Mouse (Mus musculus): ENCODE measurements around the gene Adgrg3. TPM values are rescaled to one million over a fixed set of nuclear protein-coding genes. Genes with fewer than 3 reads are reported as not detected.

Adgrg3 gene
- polyA plus RNA-seq, 1 experiment from 2014 or later, result 0.44 TPM

GRCm38 (mm10) chr8:95067582-95067981 lies 50.1 kb downstream of the Adgrg3 start:
- H3K36me3 ChIP-seq (ENCODE audit: inconsistent target), result no peaks in the 10 kb centered on the region
- no peak overlapping the region for H3K27ac ChIP-seq
- no peak overlapping the region for H3K4me3 ChIP-seq (ENCODE audit: inconsistent target)
- no peaks in the 10 kb centered on the region for H3K79me2 ChIP-seq (ENCODE audit: inconsistent target)
- 56% methylated on average over 3 of the region's 3 CpGs for WGBS (ENCODE audit: missing documents)

GRCm38 (mm10) chr8:95075504-95075903 lies 58.0 kb downstream of the Adgrg3 start:
- no peaks in the 10 kb centered on the region for H3K79me2 ChIP-seq (ENCODE audit: inconsistent target)
- no peaks in the 10 kb centered on the region for H3K36me3 ChIP-seq (ENCODE audit: inconsistent target)
- H3K4me3 ChIP-seq (ENCODE audit: inconsistent target), result no peak overlapping the region
- 86% methylated on average over 3 of the region's 3 CpGs for WGBS (ENCODE audit: missing documents)
- no peak overlapping the region for H3K27ac ChIP-seq

DNA sequence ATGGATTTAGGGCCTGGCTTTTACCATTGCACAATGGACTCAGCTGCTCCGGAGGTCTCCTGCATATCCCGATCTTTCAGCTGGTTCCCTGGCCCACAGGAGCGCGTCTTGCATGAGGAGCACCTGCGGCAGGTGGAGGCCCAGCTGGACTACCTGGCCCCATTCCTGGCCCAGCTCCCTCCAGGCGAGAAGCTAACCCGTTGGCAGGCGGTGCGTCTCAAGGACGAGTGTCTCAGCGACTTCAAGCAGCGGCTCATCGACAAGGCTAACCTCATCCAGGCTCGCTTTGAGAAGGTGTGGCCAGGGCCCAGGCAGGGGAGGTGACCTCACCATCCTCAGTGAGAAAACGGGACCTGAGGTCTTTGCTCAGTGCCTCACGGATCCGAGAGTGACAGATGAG lies 58.7 kb downstream of the Adgrg3 start:
- 84% methylated on average over 15 of the region's 17 CpGs for WGBS (ENCODE audit: missing documents)

GRCm38 (mm10) chr8:95078055-95078454 lies 60.6 kb downstream of the Adgrg3 start:
- 89% methylated on average over 3 of the region's 3 CpGs for WGBS (ENCODE audit: missing documents)
- Histone ChIP-seq H3K36me3 (ENCODE audit: inconsistent target) (no peaks in the 10 kb centered on the region), H3K4me3 (ENCODE audit: inconsistent target) (no peak overlapping the region), H3K79me2 (ENCODE audit: inconsistent target) (no peaks in the 10 kb centered on the region), H3K27ac (no peak overlapping the region)

More for the DNA sequence above, 58.7 kb downstream of the Adgrg3 start:
- no peaks in the 10 kb centered on the region for H3K36me3 ChIP-seq (ENCODE audit: inconsistent target)
- no peak overlapping the region for H3K4me3 ChIP-seq (ENCODE audit: inconsistent target)
- no peak overlapping the region for H3K27ac ChIP-seq
- no peaks in the 10 kb centered on the region for H3K79me2 ChIP-seq (ENCODE audit: inconsistent target)

- H3K79me2 ChIP-seq (ENCODE audit: inconsistent target), result no peaks in the 10 kb centered on the region
- no peaks in the 10 kb centered on the region for H3K36me3 ChIP-seq (ENCODE audit: inconsistent target)
- no peak overlapping the region for H3K27ac ChIP-seq
- no peak overlapping the region for H3K4me3 ChIP-seq (ENCODE audit: inconsistent target)
- WGBS (ENCODE audit: missing documents), result 88% methylated on average over 3 of the region's 4 CpGs
Observed at GRCm38 (mm10) chr8:95079305-95079704, 61.8 kb downstream of the Adgrg3 start.

GRCm38 (mm10) chr8:95080381-95081341 lies 63.2 kb downstream of the Adgrg3 start, which contains the start of gene Katnb1:
Katnb1 (plus strand) TSS chr8:95081186.
- no peaks in the 10 kb centered on the region for H3K79me2 ChIP-seq (ENCODE audit: inconsistent target)
- WGBS (ENCODE audit: missing documents), result under 1% methylated on average over 47 of the region's 47 CpGs
- H3K4me3 ChIP-seq (ENCODE audit: inconsistent target), result peak within 1 kb of the TSS; percentile 79
- peaks cover 4% of the 10 kb centered on the region; the same call in 1 of the 2 replicates for H3K36me3 ChIP-seq (ENCODE audit: inconsistent target)
- peak within 1 kb of the TSS; percentile 75 for H3K27ac ChIP-seq

- WGBS (ENCODE audit: missing documents), result 9% methylated on average over 11 of the region's 11 CpGs
- H3K4me3 ChIP-seq (ENCODE audit: inconsistent target), result peak overlapping the region; percentile 79
- no peaks in the 10 kb centered on the region for H3K79me2 ChIP-seq (ENCODE audit: inconsistent target)
- peaks cover 4% of the 10 kb centered on the region; the same call in 1 of the 2 replicates for H3K36me3 ChIP-seq (ENCODE audit: inconsistent target)
- H3K27ac ChIP-seq, result peak overlapping the region; percentile 75
Observed at GRCm38 (mm10) chr8:95081650-95082049, 64.2 kb downstream of the Adgrg3 start.

- 84% methylated on average over 4 of the region's 4 CpGs for WGBS (ENCODE audit: missing documents)
- Histone ChIP-seq H3K36me3 (ENCODE audit: inconsistent target) (peaks cover 4% of the 10 kb centered on the region; the same call in 1 of the 2 replicates), H3K79me2 (ENCODE audit: inconsistent target) (no peaks in the 10 kb centered on the region), H3K27ac (no peak overlapping the region), H3K4me3 (ENCODE audit: inconsistent target) (no peak overlapping the region)
Observed at GRCm38 (mm10) chr8:95084261-95084660, 66.8 kb downstream of the Adgrg3 start.

- H3K79me2 ChIP-seq (ENCODE audit: inconsistent target), result no peaks in the 10 kb centered on the region
- WGBS (ENCODE audit: missing documents), result 94% methylated on average over 10 of the region's 10 CpGs
- H3K36me3 ChIP-seq (ENCODE audit: inconsistent target), result peaks cover 4% of the 10 kb centered on the region; the same call in 1 of the 2 replicates
- no peak overlapping the region for H3K4me3 ChIP-seq (ENCODE audit: inconsistent target)
- H3K27ac ChIP-seq, result no peak overlapping the region
Observed at GRCm38 (mm10) chr8:95084744-95085431, 67.4 kb downstream of the Adgrg3 start.

DNA sequence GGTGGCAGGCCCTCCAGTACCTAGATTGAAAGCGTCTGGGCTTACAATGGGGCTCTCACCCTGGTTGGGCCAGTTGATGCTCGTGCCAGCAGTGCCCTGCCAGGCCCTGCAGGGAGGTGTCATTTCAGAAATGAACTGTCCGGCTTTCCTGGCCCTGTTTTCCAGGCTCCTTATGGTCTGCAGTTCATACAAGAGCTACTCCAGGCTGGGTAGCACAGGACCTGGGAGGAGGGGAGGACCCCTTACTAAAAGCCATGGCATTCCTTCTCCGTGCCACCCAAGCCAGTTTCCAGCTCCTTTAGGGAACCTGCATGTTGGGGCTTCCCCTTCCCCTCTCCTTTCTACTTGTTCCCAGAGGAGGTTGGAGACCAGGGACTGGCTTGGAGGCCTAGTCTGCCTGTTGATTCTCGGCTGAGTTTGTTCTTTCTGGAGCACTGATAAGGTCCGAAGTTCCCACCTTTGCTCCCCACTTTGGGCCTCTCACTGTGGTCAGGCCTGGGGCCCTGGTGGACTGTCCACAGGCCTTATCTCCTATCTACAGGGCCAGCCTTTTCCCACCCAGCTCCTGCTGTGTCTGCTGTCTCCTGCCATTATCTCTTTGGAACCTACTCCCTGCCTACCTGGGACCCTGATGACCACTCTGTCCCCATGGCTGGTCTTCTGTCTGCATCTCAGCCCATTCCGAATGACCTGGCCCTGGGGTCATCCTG lies 68.1 kb downstream of the Adgrg3 start:
- WGBS (ENCODE audit: missing documents), result 93% methylated on average over 7 of the region's 7 CpGs
- no peak overlapping the region for H3K27ac ChIP-seq
- no peaks in the 10 kb centered on the region for H3K79me2 ChIP-seq (ENCODE audit: inconsistent target)
- H3K4me3 ChIP-seq (ENCODE audit: inconsistent target), result no peak overlapping the region
- H3K36me3 ChIP-seq (ENCODE audit: inconsistent target), result peaks cover 4% of the 10 kb centered on the region; the same call in 1 of the 2 replicates

DNA sequence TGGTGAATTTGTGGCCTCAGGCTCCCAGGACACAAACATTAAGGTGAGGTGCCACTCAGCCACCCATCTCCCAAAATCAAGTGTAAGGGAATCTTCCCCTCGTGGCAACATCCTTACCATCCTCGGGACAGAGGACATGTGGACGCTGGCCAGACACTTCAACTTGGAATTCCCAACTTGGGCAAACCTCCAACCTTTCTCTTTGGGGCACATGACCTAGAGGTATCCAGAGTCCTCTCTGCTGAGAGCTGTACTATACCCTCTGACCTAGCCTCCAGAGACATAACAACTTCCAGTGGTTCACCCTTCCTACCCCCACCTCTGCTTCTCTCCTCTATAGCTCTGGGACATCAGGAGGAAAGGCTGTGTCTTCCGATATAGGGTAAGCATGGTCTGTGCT lies 76.1 kb downstream of the Adgrg3 start:
- Histone ChIP-seq H3K4me3 (ENCODE audit: inconsistent target) (no peak overlapping the region), H3K79me2 (ENCODE audit: inconsistent target) (no peaks in the 10 kb centered on the region), H3K36me3 (ENCODE audit: inconsistent target) (peaks cover 24% of the 10 kb centered on the region; the same call in 1 of the 2 replicates), H3K27ac (no peak overlapping the region)
- 95% methylated on average over 4 of the region's 4 CpGs for WGBS (ENCODE audit: missing documents)

Measured in macrophage (primary cell).